Mouse (Mus musculus): ENCODE measurements around the gene Cenpc1.

- TF ChIP-seq EP300 (optimal IDR thresholded peaks at IDR 0.05) (no peak), CTCF (IDR thresholded peaks at IDR 0.05; ENCODE audit: low read depth) (no peak)
These were observed 33.6 kb upstream of the Cenpc1 start for GRCm38 (mm10) chr5:86098988-86099387.
